Mouse (Mus musculus): ENCODE data around the gene Pou2f1. TPM values are rescaled to one million over a fixed set of nuclear protein-coding genes. Genes with fewer than 3 reads are reported as not detected.

The Pou2f1 gene
- polyA plus RNA-seq, 1 experiment = 7.4 TPM

- H3K4me3 ChIP-seq (ENCODE audit: insufficient read depth, low read length) = no peak overlapping the region
- no peak overlapping the region for H3K27ac ChIP-seq (ENCODE audit: insufficient read depth, low read length)
- TF ChIP-seq CTCF (IDR thresholded peaks at IDR 0.05; ENCODE audit: extremely low read depth, insufficient read depth, low read length) (no peak), POLR2A (IDR thresholded peaks at IDR 0.05; ENCODE audit: extremely low read depth, insufficient read depth, low read length) (no peak)
- peaks cover 2% of the 10 kb centered on the region; the same call in 1 of the 2 replicates for H3K4me1 ChIP-seq (ENCODE audit: control insufficient read depth, insufficient read depth, low read length)
These were observed 8.2 kb downstream of the Pou2f1 start for GRCm38 (mm10) chr1:165994279-165994678.

- peaks cover 2% of the 10 kb centered on the region; the same call in 1 of the 2 replicates for H3K4me1 ChIP-seq (ENCODE audit: control insufficient read depth, insufficient read depth, low read length)
- no peak overlapping the region for H3K4me3 ChIP-seq (ENCODE audit: insufficient read depth, low read length)
- TF ChIP-seq POLR2A (IDR thresholded peaks at IDR 0.05; ENCODE audit: extremely low read depth, insufficient read depth, low read length) = no peak
- TF ChIP-seq CTCF (IDR thresholded peaks at IDR 0.05; ENCODE audit: extremely low read depth, insufficient read depth, low read length) = no peak
- H3K27ac ChIP-seq (ENCODE audit: insufficient read depth, low read length) = no peak overlapping the region
These were observed 9.0 kb downstream of the Pou2f1 start for GRCm38 (mm10) chr1:165993270-165994156.

- H3K27ac ChIP-seq (ENCODE audit: insufficient read depth, low read length) = no peak overlapping the region
These were observed 13.9 kb downstream of the Pou2f1 start for GRCm38 (mm10) chr1:165988536-165988935.

GRCm38 (mm10) chr1:165988072-165988471 is 14.4 kb downstream of the Pou2f1 start:
- TF ChIP-seq CTCF (IDR thresholded peaks at IDR 0.05; ENCODE audit: extremely low read depth, insufficient read depth, low read length) (no peak), POLR2A (IDR thresholded peaks at IDR 0.05; ENCODE audit: extremely low read depth, insufficient read depth, low read length) (no peak)
- Histone ChIP-seq H3K27ac (ENCODE audit: insufficient read depth, low read length) (no peak overlapping the region), H3K4me1 (ENCODE audit: control insufficient read depth, insufficient read depth, low read length) (no peaks in the 10 kb centered on the region; the same call in 1 of the 2 replicates), H3K4me3 (ENCODE audit: insufficient read depth, low read length) (no peak overlapping the region)

More at GRCm38 (mm10) chr1:165988536-165988935, 13.9 kb downstream of the Pou2f1 start:
- H3K4me1 ChIP-seq (ENCODE audit: control insufficient read depth, insufficient read depth, low read length) = no peaks in the 10 kb centered on the region; the same call in 1 of the 2 replicates
- TF ChIP-seq POLR2A (IDR thresholded peaks at IDR 0.05; ENCODE audit: extremely low read depth, insufficient read depth, low read length) (no peak), CTCF (IDR thresholded peaks at IDR 0.05; ENCODE audit: extremely low read depth, insufficient read depth, low read length) (no peak)
- H3K4me3 ChIP-seq (ENCODE audit: insufficient read depth, low read length) = no peak overlapping the region

- no peak overlapping the region for H3K27ac ChIP-seq (ENCODE audit: insufficient read depth, low read length)
- no peak overlapping the region for H3K4me3 ChIP-seq (ENCODE audit: insufficient read depth, low read length)
- TF ChIP-seq POLR2A (IDR thresholded peaks at IDR 0.05; ENCODE audit: extremely low read depth, insufficient read depth, low read length) = no peak
- no peak for TF ChIP-seq CTCF (IDR thresholded peaks at IDR 0.05; ENCODE audit: extremely low read depth, insufficient read depth, low read length)
- no peaks in the 10 kb centered on the region for H3K4me1 ChIP-seq (ENCODE audit: control insufficient read depth, insufficient read depth, low read length)
These were observed 16.6 kb downstream of the Pou2f1 start for GRCm38 (mm10) chr1:165985743-165986360.

- H3K4me3 ChIP-seq (ENCODE audit: insufficient read depth, low read length) = no peak overlapping the region
- H3K4me1 ChIP-seq (ENCODE audit: control insufficient read depth, insufficient read depth, low read length) = no peaks in the 10 kb centered on the region
- no peak overlapping the region for H3K27ac ChIP-seq (ENCODE audit: insufficient read depth, low read length)
- no peak for TF ChIP-seq POLR2A (IDR thresholded peaks at IDR 0.05; ENCODE audit: extremely low read depth, insufficient read depth, low read length)
- no peak for TF ChIP-seq CTCF (IDR thresholded peaks at IDR 0.05; ENCODE audit: extremely low read depth, insufficient read depth, low read length)
These were observed 17.3 kb downstream of the Pou2f1 start for GRCm38 (mm10) chr1:165985186-165985585.

- H3K27ac ChIP-seq (ENCODE audit: insufficient read depth, low read length) = no peak overlapping the region
- no peak for TF ChIP-seq POLR2A (IDR thresholded peaks at IDR 0.05; ENCODE audit: extremely low read depth, insufficient read depth, low read length)
- no peak for TF ChIP-seq CTCF (IDR thresholded peaks at IDR 0.05; ENCODE audit: extremely low read depth, insufficient read depth, low read length)
- no peak overlapping the region for H3K4me3 ChIP-seq (ENCODE audit: insufficient read depth, low read length)
- H3K4me1 ChIP-seq (ENCODE audit: control insufficient read depth, insufficient read depth, low read length) = peaks cover 2% of the 10 kb centered on the region; the same call in 1 of the 2 replicates
These were observed 25.6 kb downstream of the Pou2f1 start for GRCm38 (mm10) chr1:165976672-165977448.

- TF ChIP-seq CTCF (IDR thresholded peaks at IDR 0.05; ENCODE audit: extremely low read depth, insufficient read depth, low read length) (no peak), POLR2A (IDR thresholded peaks at IDR 0.05; ENCODE audit: extremely low read depth, insufficient read depth, low read length) (no peak)
- Histone ChIP-seq H3K27ac (ENCODE audit: insufficient read depth, low read length) (no peak overlapping the region), H3K4me3 (ENCODE audit: insufficient read depth, low read length) (no peak overlapping the region), H3K4me1 (ENCODE audit: control insufficient read depth, insufficient read depth, low read length) (no peaks in the 10 kb centered on the region)
These were observed 33.3 kb downstream of the Pou2f1 start for GRCm38 (mm10) chr1:165969001-165969690.
